Mouse (Mus musculus) brain, embryonic 14.5 days (tissue): ENCODE measurements around the gene Gab1.

Experiments used
- CTCF ChIP-seq: fragments of 200-500 bp; IDR thresholded peaks from 2 replicates; pipeline ENCODE4 v1.5.1; 2012; ENCODE audit warnings: inconsistent platforms, mild to moderate bottlenecking, moderate library complexity, borderline replicate concordance; ENCODE audit not compliant: insufficient read depth, insufficient read length; ENCODE audit errors: extremely low read depth
- POLR2A ChIP-seq: fragments of 200-500 bp; IDR thresholded peaks from 2 replicates; pipeline ENCODE4 v1.6.1; 2012; ENCODE audit warnings: mild to moderate bottlenecking, inconsistent platforms, borderline replicate concordance; ENCODE audit not compliant: poor library complexity, insufficient read depth, insufficient read length, severe bottlenecking; ENCODE audit errors: extremely low read depth

DNA sequence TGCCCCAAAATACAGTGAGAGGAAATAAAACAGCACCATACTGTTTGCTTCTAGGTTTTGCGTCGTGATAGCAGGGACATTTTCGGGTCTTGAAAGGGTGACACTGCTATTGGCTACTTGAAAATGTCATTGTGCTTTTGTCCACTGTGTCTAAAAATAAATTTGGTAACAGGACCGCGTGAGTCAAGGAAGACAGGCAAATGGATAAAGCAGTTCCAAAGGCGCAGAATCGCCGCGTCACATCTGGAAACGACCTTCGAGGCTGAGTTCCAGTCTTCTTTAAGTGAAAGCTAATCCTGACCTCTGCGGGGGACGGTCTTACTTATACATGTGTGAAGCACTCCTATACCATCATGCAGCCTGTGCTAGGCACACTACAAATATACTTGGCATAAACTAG is 35.0 kb downstream of the Gab1 start:
- TF ChIP-seq POLR2A (no peak), CTCF (no peak)
